Mouse (Mus musculus): ENCODE data around the gene Scfd2. TPM values are rescaled to one million over a fixed set of nuclear protein-coding genes. Genes with fewer than 3 reads are reported as not detected.

Gene Scfd2
- polyA plus RNA-seq (2012; rRNA removed): 21.9 and 22.7 TPM in 2 replicates

- H3K4me3 ChIP-seq (ENCODE audit: insufficient read depth, low read length): peak within 1 kb of the TSS; percentile 76
- H3K27ac ChIP-seq (ENCODE audit: insufficient read depth, low read length): 0 out of 2 replicates have a peak within 1 kb of the TSS, but pooled peaks have one; percentile 18
Measured at GRCm38 (mm10) chr5:74531630-74532280, at the start of gene Scfd2. Gene Scfd2 (minus strand): TSS chr5:74531759.

GRCm38 (mm10) chr5:74571767-74572166, 40.2 kb upstream of the Scfd2 start:
- no peak overlapping the region for H3K4me3 ChIP-seq (ENCODE audit: insufficient read depth, low read length)
- H3K4me1 ChIP-seq (ENCODE audit: control insufficient read depth, insufficient read depth, low read length): no peaks in the 10 kb centered on the region; the same call in 1 of the 2 replicates
- H3K27ac ChIP-seq (ENCODE audit: insufficient read depth, low read length): no peak overlapping the region
- TF ChIP-seq CTCF (IDR thresholded peaks at IDR 0.05; ENCODE audit: extremely low read depth, insufficient read depth, low read length): no peak

More at GRCm38 (mm10) chr5:74531630-74532280, at the start of gene Scfd2:
- H3K4me1 ChIP-seq (ENCODE audit: control insufficient read depth, insufficient read depth, low read length): peaks cover 7% of the 10 kb centered on the region
- TF ChIP-seq POLR2A (IDR thresholded peaks at IDR 0.05; ENCODE audit: extremely low read depth, insufficient read depth, low read length) (peak; percentile 64; the same call in 1 of the 2 replicates), CTCF (IDR thresholded peaks at IDR 0.05; ENCODE audit: extremely low read depth, insufficient read depth, low read length) (no peak)

- no peaks in the 10 kb centered on the region for H3K4me1 ChIP-seq (ENCODE audit: control insufficient read depth, insufficient read depth, low read length)
- no peak overlapping the region for H3K4me3 ChIP-seq (ENCODE audit: insufficient read depth, low read length)
- H3K27ac ChIP-seq (ENCODE audit: insufficient read depth, low read length): no peak overlapping the region
- no peak for TF ChIP-seq CTCF (IDR thresholded peaks at IDR 0.05; ENCODE audit: extremely low read depth, insufficient read depth, low read length)
- TF ChIP-seq POLR2A (IDR thresholded peaks at IDR 0.05; ENCODE audit: extremely low read depth, insufficient read depth, low read length): no peak
Measured at GRCm38 (mm10) chr5:74561151-74561550, 29.6 kb upstream of the Scfd2 start.

- H3K27ac ChIP-seq (ENCODE audit: insufficient read depth, low read length): no peak overlapping the region
- no peaks in the 10 kb centered on the region for H3K4me1 ChIP-seq (ENCODE audit: control insufficient read depth, insufficient read depth, low read length)
- H3K4me3 ChIP-seq (ENCODE audit: insufficient read depth, low read length): no peak overlapping the region
- no peak for TF ChIP-seq CTCF (IDR thresholded peaks at IDR 0.05; ENCODE audit: extremely low read depth, insufficient read depth, low read length)
- TF ChIP-seq POLR2A (IDR thresholded peaks at IDR 0.05; ENCODE audit: extremely low read depth, insufficient read depth, low read length): no peak
Measured at GRCm38 (mm10) chr5:74549566-74549965, 18.0 kb upstream of the Scfd2 start.

- TF ChIP-seq POLR2A (IDR thresholded peaks at IDR 0.05; ENCODE audit: extremely low read depth, insufficient read depth, low read length) (no peak), CTCF (IDR thresholded peaks at IDR 0.05; ENCODE audit: extremely low read depth, insufficient read depth, low read length) (no peak)
- H3K27ac ChIP-seq (ENCODE audit: insufficient read depth, low read length): no peak overlapping the region
Measured at GRCm38 (mm10) chr5:74545606-74546005, 14.0 kb upstream of the Scfd2 start.

GRCm38 (mm10) chr5:74536180-74536947, 4.8 kb upstream of the Scfd2 start:
- H3K4me3 ChIP-seq (ENCODE audit: insufficient read depth, low read length): peak overlapping the region; percentile 97
- peak overlapping the region; percentile 79; the same call in 1 of the 2 replicates for H3K27ac ChIP-seq (ENCODE audit: insufficient read depth, low read length)
- TF ChIP-seq CTCF (IDR thresholded peaks at IDR 0.05; ENCODE audit: extremely low read depth, insufficient read depth, low read length) (no peak), POLR2A (IDR thresholded peaks at IDR 0.05; ENCODE audit: extremely low read depth, insufficient read depth, low read length) (no peak)
- no peaks in the 10 kb centered on the region for H3K4me1 ChIP-seq (ENCODE audit: control insufficient read depth, insufficient read depth, low read length)

More at GRCm38 (mm10) chr5:74545606-74546005, 14.0 kb upstream of the Scfd2 start:
- Histone ChIP-seq H3K4me1 (ENCODE audit: control insufficient read depth, insufficient read depth, low read length) (no peaks in the 10 kb centered on the region; the same call in 1 of the 2 replicates), H3K4me3 (ENCODE audit: insufficient read depth, low read length) (no peak overlapping the region)

GRCm38 (mm10) chr5:74535240-74536021, 3.9 kb upstream of the Scfd2 start, which contains the start of gene Fip1l1:
Gene Fip1l1 (plus strand): TSS chr5:74535449.
- TF ChIP-seq CTCF (IDR thresholded peaks at IDR 0.05; ENCODE audit: extremely low read depth, insufficient read depth, low read length) (no peak), POLR2A (IDR thresholded peaks at IDR 0.05; ENCODE audit: extremely low read depth, insufficient read depth, low read length) (peak; percentile 76; the same call in 1 of the 2 replicates)
- H3K27ac ChIP-seq (ENCODE audit: insufficient read depth, low read length): peak within 1 kb of the TSS; percentile 79
- peak within 1 kb of the TSS; percentile 97 for H3K4me3 ChIP-seq (ENCODE audit: insufficient read depth, low read length)
- peaks cover 2% of the 10 kb centered on the region; the same call in 1 of the 2 replicates for H3K4me1 ChIP-seq (ENCODE audit: control insufficient read depth, insufficient read depth, low read length)

GRCm38 (mm10) chr5:74530785-74531184, 774 bp downstream of the Scfd2 start:
- Histone ChIP-seq H3K4me1 (ENCODE audit: control insufficient read depth, insufficient read depth, low read length) (peaks cover 7% of the 10 kb centered on the region), H3K4me3 (ENCODE audit: insufficient read depth, low read length) (peak overlapping the region; percentile 76), H3K27ac (ENCODE audit: insufficient read depth, low read length) (no peak overlapping the region)
- no peak for TF ChIP-seq POLR2A (IDR thresholded peaks at IDR 0.05; ENCODE audit: extremely low read depth, insufficient read depth, low read length)
- no peak for TF ChIP-seq CTCF (IDR thresholded peaks at IDR 0.05; ENCODE audit: extremely low read depth, insufficient read depth, low read length)

GRCm38 (mm10) chr5:74527025-74527424, 4.5 kb downstream of the Scfd2 start:
- no peak overlapping the region for H3K27ac ChIP-seq (ENCODE audit: insufficient read depth, low read length)
- H3K4me3 ChIP-seq (ENCODE audit: insufficient read depth, low read length): no peak overlapping the region
- H3K4me1 ChIP-seq (ENCODE audit: control insufficient read depth, insufficient read depth, low read length): peaks cover 7% of the 10 kb centered on the region
- TF ChIP-seq POLR2A (IDR thresholded peaks at IDR 0.05; ENCODE audit: extremely low read depth, insufficient read depth, low read length) (no peak), CTCF (IDR thresholded peaks at IDR 0.05; ENCODE audit: extremely low read depth, insufficient read depth, low read length) (no peak)
